Mouse (Mus musculus) liver, embryonic 15.5 days (tissue): ENCODE results near the gene Zbtb20. TPM values are rescaled to one million over a fixed set of nuclear protein-coding genes. Genes with fewer than 3 reads are reported as not detected.

ENCODE experiments used
- ATAC-seq: fragments of 200-750 bp; cut with Nextera tagmentation; 2 replicates; pipeline ENCODE4 v1.8.0; 2017; ENCODE audit warnings: moderate number of reproducible peaks, mild to moderate bottlenecking, moderate library complexity; ENCODE audit not compliant: insufficient read depth
- H3K27ac ChIP-seq: fragments of 300-500 bp; sonication (generic); replicated peaks from 2 replicates; pipeline ENCODE4 v1.5.1; 2015; ENCODE audit warnings: mild to moderate bottlenecking, inconsistent platforms
- H3K27me3 ChIP-seq: fragments of 300-500 bp; sonication (generic); 2 replicates; pipeline ENCODE4 v1.6.1; 2015; ENCODE audit warnings: mild to moderate bottlenecking, inconsistent platforms
- H3K36me3 ChIP-seq: fragments of 300-500 bp; sonication (generic); replicated peaks from 2 replicates; pipeline ENCODE4 v1.6.1; 2015; ENCODE audit warnings: moderate library complexity, mild to moderate bottlenecking, inconsistent platforms
- H3K4me1 ChIP-seq: fragments of 300-500 bp; sonication (generic); replicated peaks from 2 replicates; pipeline ENCODE4 v1.6.1; 2015; ENCODE audit warnings: inconsistent platforms
- H3K4me2 ChIP-seq: fragments of 300-500 bp; sonication (generic); 2 replicates; pipeline ENCODE4 v1.6.1; 2015; ENCODE audit warnings: moderate library complexity, mild to moderate bottlenecking, inconsistent platforms
- H3K4me3 ChIP-seq: fragments of 300-500 bp; sonication (generic); replicated peaks from 2 replicates; pipeline ENCODE4 v1.5.1; 2015; ENCODE audit warnings: mild to moderate bottlenecking, inconsistent platforms
- H3K9ac ChIP-seq: fragments of 300-500 bp; sonication (generic); 2 replicates; pipeline ENCODE4 v1.6.1; 2015; ENCODE audit warnings: moderate library complexity, mild to moderate bottlenecking, inconsistent platforms
- H3K9me3 ChIP-seq: fragments of 300-500 bp; sonication (generic); replicated peaks from 2 replicates; pipeline ENCODE4 v1.6.1; 2016; ENCODE audit warnings: inconsistent platforms
- WGBS: fragments of 180-500 bp; shearing (Covaris S2); methylation state at CpG from one replicate; pipeline ENCODE4 v1.1.7; 2015; ENCODE audit warnings: mixed read lengths; ENCODE audit not compliant: insufficient replicate concordance; 5-methylcytosine and 5-hydroxymethylcytosine counted together
- polyA plus RNA-seq: library from polyadenylated mRNA; unstranded; fragments of >200 nt; fragmentation: Nextera tagmentation; extraction: Ambion mirVana; gene quantifications from 2 replicates; pipeline ENCODE4 v1.2.1, GENCODE M21; 2015

The Zbtb20 gene
- polyA plus RNA-seq, 1 experiment from 2014 or later: 5.1 TPM

GRCm38 (mm10) chr16:43528300-43528699 is 652.6 kb downstream of the Zbtb20 start:
- Histone ChIP-seq H3K9ac (no peak overlapping the region), H3K36me3 (no peaks in the 10 kb centered on the region), H3K27me3 (no peaks in the 10 kb centered on the region), H3K27ac (no peak overlapping the region), H3K4me2 (no peak overlapping the region), H3K9me3 (no peaks in the 10 kb centered on the region), H3K4me3 (no peak overlapping the region), H3K4me1 (no peaks in the 10 kb centered on the region)
- 33% methylated on average over 1 of the region's 1 CpGs for WGBS
- no peak for ATAC-seq

- no peak for ATAC-seq
- Histone ChIP-seq H3K9ac (no peak overlapping the region), H3K4me1 (no peaks in the 10 kb centered on the region), H3K4me3 (no peak overlapping the region), H3K27ac (no peak overlapping the region), H3K27me3 (no peaks in the 10 kb centered on the region), H3K36me3 (no peaks in the 10 kb centered on the region), H3K4me2 (no peak overlapping the region), H3K9me3 (no peaks in the 10 kb centered on the region)
- WGBS: 69% methylated on average over 6 of the region's 6 CpGs
Measured at GRCm38 (mm10) chr16:43531328-43531727, 655.6 kb downstream of the Zbtb20 start.

GRCm38 (mm10) chr16:43534103-43534502 is 658.4 kb downstream of the Zbtb20 start:
- H3K4me3 ChIP-seq: no peak overlapping the region
- no peak for ATAC-seq
- WGBS: 58% methylated on average over 3 of the region's 3 CpGs
- no peak overlapping the region for H3K27ac ChIP-seq
- no peak overlapping the region for H3K4me2 ChIP-seq
- no peaks in the 10 kb centered on the region for H3K27me3 ChIP-seq
- no peaks in the 10 kb centered on the region for H3K36me3 ChIP-seq
- H3K9me3 ChIP-seq: no peaks in the 10 kb centered on the region
- no peak overlapping the region for H3K9ac ChIP-seq
- H3K4me1 ChIP-seq: no peaks in the 10 kb centered on the region

GRCm38 (mm10) chr16:43535912-43536311 is 660.2 kb downstream of the Zbtb20 start:
- Histone ChIP-seq H3K4me1 (no peaks in the 10 kb centered on the region), H3K27me3 (no peaks in the 10 kb centered on the region), H3K4me3 (no peak overlapping the region), H3K36me3 (no peaks in the 10 kb centered on the region), H3K27ac (no peak overlapping the region), H3K4me2 (no peak overlapping the region), H3K9me3 (no peaks in the 10 kb centered on the region), H3K9ac (no peak overlapping the region)
- WGBS: 78% methylated on average over 1 of the region's 1 CpGs
- no peak for ATAC-seq

- no peak for ATAC-seq
- no peak overlapping the region for H3K9ac ChIP-seq
Measured at GRCm38 (mm10) chr16:43537163-43537562, 661.5 kb downstream of the Zbtb20 start.

GRCm38 (mm10) chr16:43539659-43540096 is 664.0 kb downstream of the Zbtb20 start:
- WGBS: 67% methylated on average over 12 of the region's 12 CpGs
- H3K27me3 ChIP-seq: no peaks in the 10 kb centered on the region
- H3K36me3 ChIP-seq: no peaks in the 10 kb centered on the region
- no peak overlapping the region for H3K4me3 ChIP-seq
- no peak overlapping the region for H3K27ac ChIP-seq
- no peaks in the 10 kb centered on the region for H3K9me3 ChIP-seq
- no peak overlapping the region for H3K9ac ChIP-seq
- no peaks in the 10 kb centered on the region for H3K4me1 ChIP-seq
- ATAC-seq: no peak
- H3K4me2 ChIP-seq: no peak overlapping the region

More at GRCm38 (mm10) chr16:43537163-43537562, 661.5 kb downstream of the Zbtb20 start:
- H3K4me1 ChIP-seq: no peaks in the 10 kb centered on the region
- no peaks in the 10 kb centered on the region for H3K9me3 ChIP-seq
- H3K4me3 ChIP-seq: no peak overlapping the region
- no peak overlapping the region for H3K4me2 ChIP-seq
- H3K36me3 ChIP-seq: no peaks in the 10 kb centered on the region
- WGBS: 58% methylated on average over 7 of the region's 7 CpGs
- no peak overlapping the region for H3K27ac ChIP-seq
- no peaks in the 10 kb centered on the region for H3K27me3 ChIP-seq

- Histone ChIP-seq H3K27me3 (no peaks in the 10 kb centered on the region), H3K4me2 (no peak overlapping the region), H3K9ac (no peak overlapping the region), H3K9me3 (no peaks in the 10 kb centered on the region), H3K4me3 (no peak overlapping the region), H3K4me1 (no peaks in the 10 kb centered on the region), H3K36me3 (no peaks in the 10 kb centered on the region), H3K27ac (no peak overlapping the region)
- no peak for ATAC-seq
- 20% methylated on average over 3 of the region's 3 CpGs for WGBS
Measured at GRCm38 (mm10) chr16:43540108-43540507, 664.4 kb downstream of the Zbtb20 start.

GRCm38 (mm10) chr16:43540546-43541167 is 665.0 kb downstream of the Zbtb20 start:
- H3K27ac ChIP-seq: no peak overlapping the region
- no peak overlapping the region for H3K4me2 ChIP-seq
- no peak overlapping the region for H3K4me3 ChIP-seq
- ATAC-seq: no peak
- WGBS: 75% methylated on average over 10 of the region's 10 CpGs
- H3K27me3 ChIP-seq: no peaks in the 10 kb centered on the region
- no peaks in the 10 kb centered on the region for H3K9me3 ChIP-seq
- no peaks in the 10 kb centered on the region for H3K4me1 ChIP-seq
- H3K9ac ChIP-seq: no peak overlapping the region
- H3K36me3 ChIP-seq: no peaks in the 10 kb centered on the region

- Histone ChIP-seq H3K27ac (no peak overlapping the region), H3K4me3 (no peak overlapping the region), H3K9ac (no peak overlapping the region), H3K4me2 (no peak overlapping the region), H3K4me1 (no peaks in the 10 kb centered on the region; the same call in 1 of the 2 replicates), H3K27me3 (no peaks in the 10 kb centered on the region), H3K36me3 (no peaks in the 10 kb centered on the region), H3K9me3 (no peaks in the 10 kb centered on the region)
- 38% methylated on average over 4 of the region's 4 CpGs for whole genome bisulfite sequencing
- ATAC-seq: no peak
Measured at GRCm38 (mm10) chr16:43545261-43545660, 669.6 kb downstream of the Zbtb20 start.

- Histone ChIP-seq H3K4me2 (no peak overlapping the region), H3K9ac (no peak overlapping the region), H3K27me3 (no peaks in the 10 kb centered on the region), H3K27ac (no peak overlapping the region), H3K4me3 (no peak overlapping the region), H3K9me3 (no peaks in the 10 kb centered on the region), H3K36me3 (no peaks in the 10 kb centered on the region), H3K4me1 (no peaks in the 10 kb centered on the region; the same call in 1 of the 2 replicates)
- WGBS: 32% methylated on average over 19 of the region's 19 CpGs
- no peak for ATAC-seq
Measured at GRCm38 (mm10) chr16:43547323-43548180, 671.9 kb downstream of the Zbtb20 start.

GRCm38 (mm10) chr16:43548774-43549173 is 673.1 kb downstream of the Zbtb20 start:
- WGBS: 53% methylated on average over 5 of the region's 5 CpGs
- H3K4me2 ChIP-seq: no peak overlapping the region
- H3K27ac ChIP-seq: no peak overlapping the region
- ATAC-seq: 0 out of 2 replicates have a peak, but pooled peaks have one; percentile 42
- no peaks in the 10 kb centered on the region for H3K27me3 ChIP-seq
- H3K4me3 ChIP-seq: no peak overlapping the region
- H3K36me3 ChIP-seq: no peaks in the 10 kb centered on the region
- no peaks in the 10 kb centered on the region for H3K9me3 ChIP-seq
- no peaks in the 10 kb centered on the region; the same call in 1 of the 2 replicates for H3K4me1 ChIP-seq
- H3K9ac ChIP-seq: no peak overlapping the region
